Mouse (Mus musculus) bone marrow, adult 2 months (tissue): ENCODE results near the gene Nutm1.
A peak's percentile ranks its signal among the peaks of the same experiment; 100 is the strongest.

Experiments used
- CTCF ChIP-seq: fragments of 200-500 bp; IDR thresholded peaks from 2 replicates; pipeline ENCODE4 v1.5.1; 2011; ENCODE audit warnings: low read length, control low read depth; ENCODE audit not compliant: control insufficient read depth, insufficient read depth
- POLR2A ChIP-seq: fragments of 200-500 bp; IDR thresholded peaks from 2 replicates; pipeline ENCODE4 v1.6.1; 2011; ENCODE audit warnings: low read depth, mild to moderate bottlenecking, control low read depth, low read length, borderline replicate concordance; ENCODE audit not compliant: control insufficient read depth

DNA sequence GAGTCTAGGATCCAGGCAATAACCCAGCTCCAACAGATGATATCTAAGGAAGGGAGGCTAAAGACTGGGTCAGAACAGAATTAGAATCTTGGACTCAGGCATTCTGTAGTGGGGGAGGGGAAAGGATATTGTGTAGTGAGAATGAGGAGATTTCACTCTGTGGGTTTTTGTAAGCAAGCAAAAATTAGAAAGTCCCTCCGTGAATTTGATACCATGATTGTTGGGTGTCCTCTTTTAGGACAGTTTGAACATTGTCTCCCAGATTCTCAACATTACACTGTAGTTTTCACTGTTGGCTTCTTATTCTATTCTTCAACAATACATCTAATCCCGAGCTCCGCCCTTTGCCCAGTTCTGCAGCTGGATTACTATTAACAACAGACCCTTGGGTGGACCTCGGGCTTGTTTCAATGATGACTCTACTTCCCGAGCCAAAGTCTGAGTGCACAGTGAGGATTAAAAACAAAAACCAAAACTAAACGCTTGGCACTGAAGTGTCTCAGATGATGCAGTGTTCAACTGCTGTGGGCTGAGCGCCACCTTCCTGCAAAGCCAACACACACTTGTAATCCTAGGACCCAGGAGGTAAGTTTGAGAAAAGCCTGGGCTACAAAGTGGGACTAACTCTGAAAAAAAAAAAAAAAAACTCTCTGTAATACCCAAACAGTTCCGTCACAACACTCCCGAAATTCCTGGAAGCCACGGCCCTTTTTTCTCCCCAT lies at the start of gene Nutm1:
- no peak for TF ChIP-seq POLR2A
- peak; percentile 61 for TF ChIP-seq CTCF
